Mouse (Mus musculus) frontal cortex, adult 2 months (tissue): ENCODE data around the gene Mrpl38. TPM values are rescaled to one million over a fixed set of nuclear protein-coding genes. Genes with fewer than 3 reads are reported as not detected.

ENCODE experiments used
- DNase-seq, 2 experiments: peaks; one replicate each; pipeline ENCODE4 v3.0.0; 2022; ENCODE audit warnings: low spot score in 1 of 2; ENCODE audit errors: extremely low spot score in 1 of 2
- polyA plus RNA-seq: library from polyadenylated mRNA; depleted of rRNA; stranded (reverse); fragments of >200 nt; gene quantifications from 2 replicates; pipeline ENCODE4 v1.2.3, GENCODE M21; 2012; rRNA removed

Mrpl38 gene
- 36.1 and 44.3 TPM in 2 replicates for polyA plus RNA-seq

DNA sequence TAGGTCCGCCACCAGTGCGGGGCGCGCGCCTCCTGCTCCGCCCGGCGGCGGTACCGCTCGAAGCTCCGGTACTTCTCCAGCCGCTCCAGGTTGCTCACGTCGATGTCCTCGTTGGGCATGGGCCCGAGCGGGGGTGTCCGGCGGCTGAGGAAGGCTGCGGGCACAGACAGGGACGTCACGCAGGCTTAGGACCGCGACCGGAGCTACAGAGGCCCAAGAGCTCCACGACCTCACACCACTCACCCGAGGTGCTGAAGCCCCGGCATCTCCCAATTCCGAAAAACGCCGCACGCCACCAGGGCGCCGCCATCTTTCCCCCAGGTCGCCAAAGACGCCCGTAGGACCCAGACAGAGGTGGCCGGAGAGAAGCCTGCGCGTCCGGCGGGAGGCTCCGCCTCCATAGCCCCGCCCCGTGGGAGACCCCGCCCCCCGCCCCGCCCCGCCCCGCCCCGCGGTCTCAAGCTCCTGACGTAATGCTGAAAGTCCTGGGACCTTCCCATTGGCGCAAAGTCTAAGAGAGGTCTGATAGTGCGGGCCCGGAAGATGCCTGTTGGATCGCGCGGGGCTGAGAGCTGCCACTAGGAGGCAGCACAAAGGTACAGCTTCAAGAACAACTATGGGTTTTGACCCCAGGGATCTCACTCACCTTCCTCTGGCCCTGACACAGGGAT lies at the start of gene Mrpl38:
TSS of gene Mrpl38 (minus strand) at position 401 of the 671 bp plus-strand sequence.
- DNase-seq = peak; percentile 78 to 85

DNA sequence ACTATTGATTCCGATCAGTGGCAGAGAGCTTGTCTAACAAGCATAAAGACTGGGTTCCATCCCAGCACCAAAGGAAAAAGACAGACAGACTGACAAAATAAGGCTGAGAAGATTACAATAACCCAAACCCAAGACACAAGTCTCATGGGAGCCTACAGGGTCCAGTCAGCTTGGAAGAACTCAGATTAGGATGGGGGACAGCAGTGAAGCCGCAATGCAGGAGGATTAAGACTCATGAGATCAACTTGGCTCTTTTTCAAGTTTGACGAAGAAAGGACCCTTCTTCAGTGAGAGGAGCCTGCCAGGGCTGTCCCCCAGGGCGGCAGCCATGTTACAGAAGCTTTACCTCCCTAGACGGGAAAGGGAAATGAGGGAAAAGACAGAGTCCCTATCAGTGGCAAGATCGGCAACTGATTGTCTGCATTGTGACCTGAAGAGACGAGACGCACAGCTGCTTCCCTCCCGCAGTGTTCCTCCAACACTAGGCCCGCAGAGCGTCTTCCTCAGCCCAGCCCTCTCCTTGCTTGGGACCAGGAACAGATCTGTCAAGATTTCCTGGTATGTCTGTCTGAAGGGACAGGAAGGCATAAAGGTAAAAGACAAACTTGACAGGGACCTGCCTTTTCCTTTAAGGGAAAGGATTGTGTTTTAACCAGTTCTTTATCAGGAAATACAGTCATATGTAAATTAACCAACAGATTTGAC lies 48.7 kb upstream of the Mrpl38 start:
- no peak for DNase-seq

DNA sequence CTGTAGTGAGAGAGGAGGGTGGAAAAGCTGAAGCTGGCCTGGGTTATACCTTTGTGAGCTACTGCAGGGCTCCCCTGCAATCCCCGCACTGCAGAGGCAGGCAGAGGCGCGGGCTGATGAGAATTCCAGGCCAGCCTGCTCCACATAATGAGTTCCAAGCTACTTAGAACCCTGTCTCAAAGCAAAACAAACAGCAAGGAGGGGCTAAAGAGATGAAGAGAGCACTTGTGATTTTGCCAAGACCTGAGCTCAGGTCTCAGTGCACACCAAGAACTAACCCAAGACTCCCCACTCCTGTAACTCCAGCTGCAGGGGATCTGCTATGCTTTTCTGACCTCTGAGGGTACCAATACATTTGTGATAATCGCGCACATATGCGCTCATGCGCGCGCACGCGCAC lies 47.7 kb upstream of the Mrpl38 start:
- DNase-seq = no peak

DNA sequence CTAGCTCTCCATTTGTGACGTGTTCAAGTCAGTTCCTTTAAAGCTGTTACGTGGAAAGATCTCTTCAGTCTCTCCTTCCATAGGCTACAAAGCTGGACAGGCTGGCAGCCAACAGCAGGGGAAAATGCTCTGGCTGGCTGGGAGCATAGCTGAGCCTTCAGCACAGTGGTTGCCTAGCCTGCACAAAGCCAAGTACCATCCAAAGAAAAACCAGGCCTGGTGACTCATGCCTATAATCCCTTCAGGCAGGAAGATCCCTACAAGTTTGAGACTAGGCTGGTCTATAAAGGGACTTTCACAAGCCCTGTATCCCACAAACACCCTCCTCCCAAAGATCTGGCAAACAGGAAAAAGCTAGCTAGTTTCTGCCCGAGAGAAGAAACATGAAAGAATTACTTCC lies 47.2 kb upstream of the Mrpl38 start:
- DNase-seq = peak in 1 of 2 experiments; percentile 38

DNA sequence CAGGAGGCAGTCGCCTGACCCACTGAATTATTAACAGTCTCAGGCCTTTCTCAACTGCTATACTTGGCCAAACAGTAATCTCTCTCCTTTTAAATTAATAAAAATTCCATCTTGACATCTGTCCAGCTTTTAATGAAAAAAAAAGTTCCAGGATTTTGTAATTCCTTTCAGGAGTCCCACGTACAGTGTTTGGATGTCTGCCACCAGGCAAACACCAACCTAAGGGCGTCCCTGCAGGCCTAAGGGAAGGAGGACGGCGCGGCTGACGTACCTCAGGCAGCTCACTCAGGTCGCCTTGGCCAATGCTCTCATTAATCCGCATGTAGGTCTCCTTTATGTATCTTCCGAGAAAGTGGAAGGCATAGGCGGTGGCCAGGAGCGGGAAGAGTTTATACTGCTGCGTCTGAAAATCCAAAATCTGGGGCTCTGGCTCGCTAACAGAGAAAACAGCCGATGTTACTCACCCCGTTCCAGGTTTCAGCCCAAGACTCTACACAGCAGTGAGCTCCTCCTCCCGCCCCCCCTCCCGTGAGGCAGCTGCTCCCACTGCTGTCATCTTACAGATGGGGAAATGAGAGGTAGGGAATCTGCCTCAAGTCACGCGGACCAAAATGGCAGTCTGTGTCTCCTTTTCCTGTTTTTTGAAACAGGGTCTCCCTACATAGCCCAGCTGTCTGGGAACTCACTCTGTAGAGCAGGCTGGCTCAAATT lies 39.9 kb upstream of the Mrpl38 start:
- peak in 1 of 2 experiments; percentile 31 for DNase-seq

DNA sequence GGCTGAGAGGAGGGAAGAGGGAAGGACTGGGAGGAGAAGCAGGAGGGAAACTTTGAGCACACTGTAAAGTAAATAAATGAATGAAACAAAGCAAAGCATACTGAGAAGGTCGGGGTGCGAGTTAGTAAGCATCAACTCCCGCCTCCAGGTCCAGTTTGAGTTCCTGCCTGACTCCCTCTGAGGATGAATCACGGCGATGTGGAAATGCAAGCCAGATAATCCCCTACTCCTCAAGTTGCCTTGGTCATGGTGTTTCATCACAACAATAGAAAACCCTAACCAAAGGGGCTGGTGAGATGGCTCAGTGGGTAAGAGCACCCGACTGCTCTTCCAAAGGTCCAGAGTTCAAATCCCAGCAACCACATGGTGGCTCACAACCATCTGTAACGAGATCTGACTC lies 37.3 kb upstream of the Mrpl38 start:
- no peak for DNase-seq

DNA sequence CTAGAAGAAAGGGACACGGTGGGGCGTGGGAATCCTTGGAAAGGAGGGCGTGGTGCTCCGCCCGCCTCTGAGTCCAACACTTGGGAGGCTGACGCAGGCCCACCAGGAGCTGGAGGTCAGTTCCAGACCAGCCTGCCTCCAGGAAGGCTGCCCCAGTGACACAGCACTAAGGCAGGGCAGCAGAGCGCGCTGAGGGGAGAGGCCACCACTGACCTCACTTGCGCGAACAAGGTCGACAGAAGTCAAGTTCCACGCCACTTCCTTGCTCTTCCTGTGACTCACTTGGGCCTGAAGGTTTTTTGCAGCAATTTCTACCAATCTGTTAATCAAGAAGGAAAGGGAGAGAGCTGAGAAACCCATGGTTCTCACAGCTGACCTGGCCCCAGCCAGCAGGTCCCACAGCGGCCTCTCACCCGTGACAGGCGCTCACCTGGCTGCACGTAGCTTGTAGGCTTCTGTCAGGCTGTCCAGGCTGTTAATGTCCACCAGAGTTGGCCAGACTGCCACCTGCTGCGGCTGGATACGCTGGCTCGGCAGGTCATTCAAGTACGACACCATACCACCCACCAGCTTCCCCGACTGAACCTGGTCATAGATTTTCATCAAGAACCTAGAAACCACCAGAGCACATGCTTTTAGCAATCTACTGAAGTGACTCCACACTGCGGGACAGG lies 36.2 kb upstream of the Mrpl38 start:
- no peak for DNase-seq

DNA sequence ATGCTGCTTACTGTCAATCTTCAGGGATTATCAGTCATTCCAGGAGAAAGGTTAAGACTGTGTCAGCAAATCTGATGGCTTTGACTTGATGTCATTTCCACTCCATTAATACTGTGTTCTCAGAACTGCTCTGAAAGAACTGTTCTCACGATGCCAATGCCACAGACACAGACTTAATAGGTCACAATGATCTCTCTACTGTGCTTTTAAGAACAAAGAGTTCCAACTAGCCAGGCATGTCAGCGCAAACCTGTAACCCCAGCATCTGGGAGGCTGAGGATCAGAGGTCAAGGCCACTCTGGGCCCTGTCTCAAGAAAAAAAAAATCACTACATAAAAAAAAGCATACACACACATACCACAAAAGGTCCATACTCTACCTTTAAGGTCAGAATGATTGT lies 33.3 kb upstream of the Mrpl38 start:
- DNase-seq = no peak

DNA sequence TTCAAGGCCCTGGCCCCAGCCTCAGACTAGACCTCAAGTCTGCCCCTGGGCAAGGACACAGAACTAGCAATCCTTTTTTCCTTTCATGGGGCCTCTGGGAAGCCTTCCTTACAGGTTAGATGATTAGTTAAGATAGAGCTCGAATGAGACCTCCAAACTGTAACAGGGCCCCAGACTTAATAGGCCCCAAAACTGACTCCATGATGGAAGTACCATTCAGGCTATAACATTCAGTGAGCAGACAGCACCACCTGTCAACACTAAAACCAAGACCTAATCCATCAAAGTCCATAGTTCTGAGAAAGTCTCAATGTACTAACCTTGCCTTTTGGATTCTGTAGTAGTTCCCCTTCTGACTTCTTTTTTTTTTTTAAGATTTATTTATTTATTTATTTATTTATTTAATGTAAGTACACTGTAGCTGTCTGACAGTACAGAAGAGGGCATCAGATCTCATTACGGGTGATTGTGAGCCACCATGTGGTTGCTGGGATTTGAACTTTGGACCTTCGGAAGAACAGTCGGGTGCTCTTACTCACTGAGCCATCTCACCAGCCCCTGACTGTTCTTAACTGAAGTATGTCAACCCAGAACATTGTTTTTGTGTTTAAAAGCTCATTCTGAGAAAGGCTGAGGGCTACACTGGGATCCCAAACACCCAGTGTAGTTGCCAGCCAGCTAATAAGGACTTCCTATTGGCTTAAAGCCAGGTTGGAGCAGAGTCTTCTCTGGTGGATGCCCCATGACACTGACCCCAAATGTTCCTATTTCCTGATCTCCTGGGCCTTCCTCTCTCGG lies 31.5 kb upstream of the Mrpl38 start:
- no peak for DNase-seq

DNA sequence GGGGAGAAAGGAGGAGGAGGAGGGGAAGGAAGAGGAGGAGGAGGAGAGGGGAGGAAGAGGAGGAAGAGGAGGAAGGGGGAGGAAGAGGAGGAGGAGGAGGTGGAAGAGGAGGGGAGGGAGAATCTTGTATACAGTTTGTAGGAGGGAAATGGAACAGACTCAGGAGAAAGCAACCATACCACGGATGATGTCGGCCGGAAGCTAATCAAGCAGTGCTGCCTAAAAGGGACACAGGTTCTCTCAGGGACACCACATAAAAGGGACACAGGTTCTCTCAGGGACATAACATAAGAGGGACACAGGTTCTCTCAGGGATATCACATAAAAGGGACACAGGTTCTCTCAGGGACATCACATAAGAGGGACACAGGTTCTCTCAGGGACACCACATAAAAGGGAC lies 30.5 kb upstream of the Mrpl38 start:
- DNase-seq = no peak

DNA sequence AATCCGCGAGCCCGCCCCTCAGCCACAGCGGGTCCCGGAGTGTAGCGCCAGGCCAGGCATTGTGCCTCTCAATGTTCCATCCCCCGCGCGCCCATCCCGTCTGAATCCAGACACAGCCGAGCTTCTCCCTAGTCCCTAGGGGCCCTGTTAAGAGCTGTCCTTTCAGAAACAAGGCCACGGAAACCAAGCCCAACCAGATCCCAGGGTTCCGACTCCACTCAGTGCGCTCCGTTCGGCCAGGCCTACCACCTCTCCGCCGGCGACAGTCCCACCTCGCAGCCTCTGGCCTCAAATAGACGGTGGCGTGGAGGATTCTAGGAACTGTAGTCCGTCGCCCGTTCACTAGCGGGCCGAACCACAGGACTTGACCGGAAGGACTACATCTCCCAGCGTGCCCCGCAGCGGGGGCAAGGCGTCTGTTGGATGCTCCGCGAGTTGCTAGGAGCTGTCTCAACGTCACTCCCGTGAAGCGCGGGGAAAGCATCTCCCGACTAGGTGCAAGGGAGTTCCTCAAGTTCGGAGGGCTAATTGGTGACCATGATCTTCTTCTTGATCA lies 29.3 kb upstream of the Mrpl38 start, which contains the start of gene Fbf1:
TSS of gene Fbf1 (minus strand) at position 283 of the 556 bp plus-strand sequence.
- peak; percentile 94 to 98 for DNase-seq

DNA sequence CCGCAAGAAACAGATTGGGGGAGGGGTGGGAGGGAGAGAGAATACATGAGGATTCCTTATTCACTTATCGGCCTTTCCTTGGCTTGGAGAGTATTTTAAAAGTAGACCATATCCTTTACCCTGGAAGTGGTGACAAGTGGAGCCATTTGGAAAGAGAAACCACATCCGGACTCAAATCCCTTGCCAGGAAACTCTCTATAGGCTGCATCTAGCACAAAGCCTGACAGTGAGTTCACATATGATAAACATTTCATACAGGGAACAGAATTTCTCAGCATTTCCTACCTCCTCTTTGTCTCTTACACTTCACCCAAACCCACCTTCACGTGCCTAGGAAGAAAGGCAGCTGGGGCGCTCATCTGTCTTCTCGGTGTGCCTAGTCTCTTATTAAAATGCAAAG lies 28.6 kb upstream of the Mrpl38 start:
- no peak for DNase-seq

DNA sequence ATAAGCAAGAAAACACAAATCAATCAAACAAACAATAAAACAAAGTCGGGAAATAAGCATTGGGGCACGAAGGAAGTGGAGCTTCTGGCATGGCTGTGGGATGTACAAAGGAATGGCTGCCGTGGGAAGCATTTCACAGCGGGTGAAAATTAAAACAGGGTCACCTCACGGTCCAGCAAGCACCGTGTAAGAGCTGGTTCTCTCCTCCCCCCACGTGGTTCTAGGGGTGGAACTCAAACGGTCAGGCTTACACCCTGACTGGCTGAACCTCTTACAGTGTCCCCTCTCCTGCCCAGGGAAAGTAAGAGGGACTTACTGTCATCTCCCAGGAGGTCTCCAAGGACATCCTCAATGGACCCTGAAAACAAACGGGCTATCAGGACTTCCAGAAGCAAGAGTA lies 24.3 kb upstream of the Mrpl38 start:
- no peak for DNase-seq

DNA sequence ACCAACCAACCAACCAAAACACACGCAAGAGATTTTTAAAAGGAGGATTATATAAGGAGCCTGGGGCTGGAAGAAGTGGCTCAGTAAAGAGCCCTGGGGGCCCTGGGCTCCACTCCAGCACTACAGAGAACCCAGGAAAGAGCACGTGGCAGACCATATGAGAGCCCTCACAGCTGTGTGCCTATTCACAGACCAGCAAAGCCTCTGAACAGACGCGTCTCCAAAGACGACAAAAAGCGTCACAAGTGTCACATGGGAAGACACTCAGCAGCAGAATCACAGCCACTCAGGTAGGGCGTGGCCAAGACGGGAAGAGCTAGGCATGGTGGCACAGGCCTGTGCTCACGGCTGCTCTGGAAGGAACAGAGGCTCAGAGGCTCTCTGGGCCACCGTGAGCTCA lies 23.5 kb upstream of the Mrpl38 start:
- DNase-seq = peak; percentile 59 to 64

DNA sequence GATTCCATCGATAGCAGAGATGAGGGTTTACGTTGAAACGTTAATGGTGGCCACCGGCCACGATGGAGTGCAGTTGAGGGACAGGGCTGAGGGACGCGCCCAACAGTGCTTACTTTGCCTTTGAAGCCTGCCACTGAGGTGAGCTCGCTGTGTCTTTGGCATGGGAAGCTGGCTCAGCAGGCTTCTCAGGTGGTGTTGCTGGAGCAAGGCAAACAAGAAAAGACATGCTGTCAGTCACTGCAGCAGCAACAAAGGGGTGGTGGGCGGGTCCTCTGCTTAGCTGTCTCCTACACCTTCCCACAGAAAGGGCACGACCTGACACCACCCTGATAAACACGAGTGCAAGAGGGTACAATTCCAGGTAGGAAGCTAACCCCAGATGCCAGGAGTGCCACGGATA lies 22.6 kb upstream of the Mrpl38 start:
- no peak for DNase-seq

DNA sequence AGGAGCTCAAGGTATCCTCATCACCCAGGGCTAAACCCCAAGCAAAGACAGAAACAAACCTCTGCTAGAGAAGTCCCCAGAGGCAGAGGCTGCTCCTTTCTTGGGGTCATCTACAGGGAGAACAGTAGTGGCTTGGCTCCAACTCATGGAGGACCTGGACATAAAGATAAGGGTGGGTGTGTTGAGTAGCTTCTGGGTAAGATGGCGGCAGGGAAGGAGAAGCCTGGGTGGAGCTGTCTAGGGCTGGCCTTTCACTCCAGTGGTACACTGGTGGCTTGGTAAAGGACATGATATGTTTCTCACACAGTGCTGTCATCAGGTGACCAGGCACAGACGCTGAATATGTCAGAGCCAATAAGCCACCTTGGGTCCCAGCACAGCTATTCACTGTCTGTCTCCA lies 12.3 kb upstream of the Mrpl38 start:
- DNase-seq = no peak

DNA sequence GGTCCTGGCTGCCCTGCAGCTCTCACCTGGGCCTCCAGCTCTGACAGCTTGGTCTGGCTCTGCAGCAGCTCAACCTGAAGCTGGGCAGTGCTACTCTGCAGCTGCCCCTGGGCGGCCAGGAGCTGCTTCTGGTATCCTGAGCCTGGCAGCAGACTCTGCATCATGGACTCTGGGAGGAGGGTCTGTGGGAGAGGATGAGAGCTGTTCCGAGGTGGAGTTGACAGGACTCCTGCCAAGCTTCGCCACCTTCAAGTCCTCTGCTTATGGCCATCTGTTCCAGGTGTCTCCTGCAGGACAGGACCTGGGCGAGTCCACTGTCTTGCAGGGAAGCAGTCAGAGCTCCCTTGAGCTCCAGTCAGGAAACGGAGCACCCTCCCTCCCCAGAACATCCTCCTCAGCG lies 10.7 kb upstream of the Mrpl38 start:
- no peak for DNase-seq

DNA sequence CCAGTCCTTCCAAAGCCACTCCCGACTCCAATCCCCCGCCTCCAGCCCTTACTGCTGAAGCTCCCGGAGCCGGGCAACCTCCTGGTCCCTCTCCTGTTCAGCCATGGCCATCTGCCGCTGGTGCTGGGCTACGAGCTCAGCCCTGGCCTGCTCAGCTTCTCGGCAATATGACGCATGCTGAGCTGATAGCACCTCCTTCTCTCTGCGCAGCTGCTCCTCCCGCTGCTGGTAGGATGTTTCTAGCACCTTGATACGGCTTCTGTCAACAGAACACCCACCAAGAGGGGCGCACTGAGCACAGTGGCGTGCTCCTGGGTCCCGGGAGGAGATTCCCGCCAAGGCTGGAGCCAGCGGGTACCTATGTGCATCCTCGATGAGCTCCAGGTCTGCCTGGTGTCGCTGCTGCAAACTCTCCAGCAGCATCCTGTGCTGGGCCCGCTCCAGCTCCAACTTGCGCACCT lies 10.1 kb upstream of the Mrpl38 start:
- peak; percentile 44 to 71 for DNase-seq

DNA sequence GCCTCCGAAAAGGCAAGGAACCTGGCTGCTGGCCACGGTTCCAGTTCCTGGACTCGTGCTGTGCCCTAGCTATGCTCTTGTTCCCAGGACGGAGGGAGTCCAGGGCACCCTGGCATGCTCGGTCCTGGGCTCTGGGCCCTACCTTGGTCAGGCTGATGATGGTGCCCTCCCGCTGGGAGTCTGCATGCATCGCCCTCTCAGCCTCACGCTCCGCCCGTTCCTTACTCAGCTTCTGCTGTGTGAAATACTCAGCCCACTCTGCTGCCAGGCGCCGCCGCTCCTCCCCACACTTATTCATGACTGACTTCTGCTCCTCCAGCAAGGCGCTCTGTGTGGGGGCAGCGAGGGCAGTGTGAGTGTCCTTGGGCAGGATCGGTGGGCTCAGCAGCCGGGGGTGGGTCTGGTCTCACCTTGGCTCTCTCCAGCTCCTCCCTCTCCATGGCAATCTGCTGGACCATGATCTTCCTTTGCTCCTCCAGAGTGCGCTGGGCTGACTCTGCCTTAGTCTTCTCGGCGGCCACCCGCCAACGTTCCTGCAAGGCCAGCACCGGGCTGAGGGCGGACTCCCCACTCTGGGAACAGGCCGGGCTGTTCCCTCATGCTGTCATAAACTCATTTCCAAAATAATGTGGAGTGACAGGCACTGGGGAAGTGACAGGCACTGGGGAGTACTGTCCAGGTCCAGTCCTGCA lies 7.8 kb upstream of the Mrpl38 start:
- peak; percentile 69 to 82 for DNase-seq
